Mouse (Mus musculus) MEL-GATA-1-ER (cell line): Measurements from ENCODE around the gene Iqcg.
"Not testable (repeated sequence)": the region's sequence is repeated elsewhere in the genome, so short reads cannot be mapped to it uniquely, and the experiment has no call there.

Experiments used
- DNase-seq: peaks from one replicate; pipeline ENCODE4 v3.0.0-alpha.2; 2012; ENCODE audit warnings: low read depth; ENCODE audit errors: extremely low read depth

The Iqcg gene

DNA sequence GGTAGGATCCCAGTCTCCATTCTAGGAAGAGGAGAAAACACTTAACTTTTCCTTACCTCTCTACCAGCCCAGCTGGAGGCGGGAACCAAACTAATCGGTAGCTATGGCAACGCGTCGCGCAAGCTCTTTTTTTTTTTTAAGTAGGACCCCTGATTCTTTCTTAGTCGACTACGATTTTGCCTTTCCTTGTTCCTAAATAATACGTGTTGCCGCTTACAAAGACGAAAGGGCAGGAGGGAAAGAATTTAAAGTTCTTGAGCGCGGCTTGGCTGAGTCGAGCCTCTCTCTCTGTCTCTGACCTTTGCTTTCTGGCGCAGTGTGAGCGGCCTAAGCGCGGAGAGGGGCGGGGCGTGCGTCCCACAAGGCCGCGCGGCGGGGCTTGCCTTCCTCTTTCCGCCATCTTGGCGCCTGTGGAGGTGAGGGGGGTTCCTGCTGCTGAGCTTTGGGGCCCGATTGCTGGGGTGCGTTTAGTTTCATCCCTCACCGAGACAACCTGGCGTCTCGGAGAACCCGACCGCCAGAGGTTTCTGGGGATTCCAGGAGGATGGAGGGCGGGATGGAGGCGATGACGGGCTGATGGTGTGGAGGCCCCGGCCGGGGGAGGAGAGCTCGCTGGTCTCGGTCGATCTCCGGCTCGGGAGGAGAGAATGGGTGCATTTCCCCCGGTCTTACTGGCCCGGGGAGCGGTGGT, at the start of gene Iqcg, which contains the start of gene Rpl35a:
Gene Iqcg, minus strand, starts transcription at position 124 of the 691 bp plus-strand sequence.
Gene Rpl35a, plus strand, starts transcription at position 359 of the 691 bp plus-strand sequence.
- DNase-seq, result peak; percentile 74

GRCm38 (mm10) chr16:33085666-33086065, 29.6 kb upstream of the Iqcg start:
- no peak for DNase-seq

DNA sequence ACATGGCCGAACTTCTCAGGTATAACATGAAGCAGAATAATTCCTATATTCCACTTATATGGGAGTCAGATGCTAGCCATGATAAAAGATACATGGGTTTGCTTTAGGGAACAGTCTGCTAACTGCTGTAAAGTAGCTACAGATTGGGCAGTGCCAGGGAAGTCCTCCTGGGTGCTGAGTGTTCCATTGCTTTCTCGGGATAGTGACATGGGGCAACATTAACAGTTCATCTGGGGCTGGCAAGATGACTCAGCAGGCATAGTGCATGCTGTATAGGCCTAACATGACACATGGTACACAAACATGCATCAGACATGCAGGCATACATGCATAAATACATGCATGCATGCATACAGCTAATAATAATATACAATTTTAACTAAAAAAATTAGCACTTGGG, 28.0 kb upstream of the Iqcg start:
- no peak for DNase-seq

DNA sequence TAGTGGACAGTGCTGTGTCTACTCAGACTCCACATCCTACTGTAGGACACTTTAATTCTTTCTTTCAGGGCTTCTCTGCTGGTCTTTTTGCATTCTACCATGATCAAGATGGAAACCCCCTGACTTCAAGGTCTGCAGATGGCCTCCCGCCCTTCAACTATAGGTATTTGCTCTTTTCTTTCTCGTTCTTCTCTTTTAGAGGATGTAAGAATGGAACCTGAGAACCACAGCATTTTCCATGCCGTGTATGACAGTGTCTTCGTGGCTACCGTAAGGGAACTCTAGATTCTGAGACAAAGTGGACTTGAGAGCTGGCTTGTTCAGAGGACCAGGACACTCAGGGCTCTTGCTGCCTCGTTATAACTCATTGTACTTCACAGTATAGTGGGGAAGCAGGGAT, 26.9 kb upstream of the Iqcg start:
- no peak for DNase-seq

GRCm38 (mm10) chr16:33080063-33080462, 24.0 kb upstream of the Iqcg start:
- DNase-seq, result no peak

DNA sequence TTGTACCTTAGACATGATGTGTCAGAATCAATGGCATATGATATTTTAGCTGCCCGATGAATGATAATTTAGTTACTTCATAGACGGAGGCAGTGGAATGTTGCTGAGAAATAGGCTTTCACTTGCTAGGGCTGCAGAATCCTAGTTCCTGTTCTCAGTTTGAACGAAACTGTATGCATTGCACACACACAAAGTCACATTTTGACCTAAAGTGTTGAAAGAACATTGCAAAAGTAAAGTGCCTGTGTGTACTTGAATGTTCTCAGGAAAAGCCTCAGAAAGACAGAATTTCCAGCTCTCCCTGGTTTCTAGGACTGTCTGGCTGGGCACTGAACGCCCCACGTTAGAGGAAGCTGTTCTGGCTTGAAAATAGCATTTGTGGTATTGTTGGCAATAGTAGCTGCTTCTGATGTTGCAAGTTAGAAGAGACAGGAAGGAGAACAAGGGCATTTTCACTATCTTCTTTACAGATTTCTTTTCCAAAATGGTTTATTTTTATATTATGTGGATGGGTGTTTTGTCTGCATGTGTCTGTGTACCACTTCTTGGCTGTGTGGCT, 21.1 kb upstream of the Iqcg start:
- DNase-seq, result no peak

DNA sequence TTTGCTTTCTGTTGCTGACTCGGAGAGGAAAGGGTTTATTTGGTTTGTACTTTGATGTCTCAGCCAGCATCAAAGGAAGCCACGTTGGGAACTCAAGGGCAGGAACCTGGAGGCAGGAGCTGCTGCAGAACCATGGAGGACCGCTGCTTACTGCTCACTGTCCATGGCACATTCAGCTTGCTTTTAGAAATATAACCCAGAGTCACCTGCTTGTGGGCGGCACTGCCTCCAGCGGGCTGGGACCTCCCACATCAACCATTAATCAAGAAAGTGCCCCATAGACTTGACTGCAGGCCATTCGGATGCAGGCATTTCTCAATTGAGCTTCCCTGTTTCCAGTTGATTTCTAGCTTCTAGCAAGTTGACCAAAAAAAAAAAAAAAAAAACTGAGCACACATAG, 20.1 kb upstream of the Iqcg start:
- DNase-seq, result no peak

- DNase-seq, result no peak
These were observed 18.9 kb upstream of the Iqcg start for GRCm38 (mm10) chr16:33074967-33075366.

DNA sequence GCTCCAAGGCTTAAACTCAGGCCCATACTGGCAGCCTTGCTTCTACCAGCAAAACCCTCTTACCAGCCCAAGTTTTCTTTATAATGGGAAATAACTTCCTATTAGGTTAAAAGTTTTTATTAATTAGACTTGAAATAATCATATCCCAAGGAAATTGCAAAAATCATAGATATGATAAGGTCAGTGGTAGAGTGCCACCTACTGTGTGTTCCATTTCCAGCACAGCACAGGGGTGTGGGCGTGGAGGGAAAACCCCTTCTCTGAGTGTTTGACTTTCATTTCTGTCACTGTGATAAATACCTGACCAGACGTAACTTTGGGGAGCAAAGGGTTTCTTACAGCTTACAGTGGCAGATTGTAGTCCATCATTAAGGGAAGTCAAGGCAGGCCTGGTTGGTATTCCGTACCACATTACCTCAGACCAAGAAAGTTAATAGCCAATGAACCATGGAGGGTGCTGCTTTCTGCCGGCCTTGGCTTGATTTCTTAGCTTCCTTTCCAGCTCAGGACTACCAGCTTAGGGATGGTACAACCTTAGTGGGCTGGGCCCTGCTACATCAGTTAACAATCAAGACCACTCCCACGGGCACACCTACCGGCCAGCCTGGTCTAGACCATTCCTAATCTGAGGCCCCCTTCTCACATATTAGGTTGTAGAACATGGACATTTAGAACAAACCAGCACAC, 17.0 kb upstream of the Iqcg start:
- DNase-seq, result no peak

DNA sequence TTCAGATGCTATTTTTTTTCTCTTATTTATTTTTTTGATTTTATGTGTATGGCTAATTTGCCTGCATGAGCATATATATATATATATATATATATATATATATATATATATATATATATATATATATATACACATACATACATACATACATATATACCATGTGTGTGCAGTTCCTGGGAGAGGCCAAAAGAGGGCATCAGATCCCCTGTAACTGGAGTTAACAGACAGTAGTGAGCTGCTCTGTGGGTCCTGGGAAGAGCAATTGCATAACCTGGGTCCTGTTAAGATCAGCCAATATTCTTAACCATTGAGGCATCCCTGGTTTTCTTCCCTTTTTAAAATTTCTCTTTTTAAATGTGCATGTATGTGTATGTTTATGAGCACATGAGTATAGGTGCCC, 14.9 kb upstream of the Iqcg start:
- DNase-seq, result no peak

DNA sequence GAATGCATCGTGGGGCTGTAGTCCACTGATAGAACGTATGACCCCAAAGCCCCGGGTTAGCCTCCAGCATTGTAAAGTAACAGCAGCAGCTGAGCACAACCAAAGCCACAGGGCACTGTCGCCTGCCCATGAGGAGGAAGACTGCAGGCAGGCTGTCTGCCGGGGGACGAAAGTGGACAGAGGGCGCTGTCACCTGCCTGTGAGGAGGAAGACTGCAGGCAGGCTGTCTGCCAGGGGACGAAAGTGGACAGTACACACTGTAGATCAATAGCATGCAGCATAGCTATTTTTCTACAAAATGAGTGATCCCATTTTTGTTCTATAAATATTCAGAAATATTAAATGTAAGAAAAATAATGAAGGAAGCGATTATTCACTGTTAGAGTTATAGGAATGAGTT, 8.6 kb upstream of the Iqcg start:
- no peak for DNase-seq

DNA sequence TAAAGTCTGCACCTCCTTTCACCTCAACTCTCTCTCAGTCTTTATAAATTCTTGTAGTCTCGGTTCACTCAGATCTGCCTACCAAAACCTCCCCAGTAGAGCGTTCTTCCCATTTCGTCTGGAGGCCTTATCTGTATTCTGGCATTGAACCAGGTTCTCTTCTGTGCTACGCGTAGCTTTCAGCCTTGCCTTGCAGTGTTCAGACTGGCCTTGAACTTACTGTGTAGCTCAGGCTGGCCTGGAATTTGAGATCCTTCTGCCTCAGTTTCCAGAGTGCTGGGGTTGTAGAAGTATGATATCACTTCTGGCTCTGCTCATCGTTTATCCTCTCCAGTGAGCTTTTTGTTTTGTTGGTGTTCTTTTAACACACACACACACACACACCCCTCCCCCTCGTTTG, 7.2 kb upstream of the Iqcg start:
- DNase-seq, result peak; percentile 87

- no peak for DNase-seq
These were observed 6.7 kb upstream of the Iqcg start for GRCm38 (mm10) chr16:33062682-33063131.

- DNase-seq, result peak; percentile 83
These were observed 6.1 kb upstream of the Iqcg start, which contains the start of gene Lmln for GRCm38 (mm10) chr16:33062024-33062681. Lmln (plus strand) TSS chr16:33062521.

- DNase-seq, result peak; percentile 27
These were observed 5.4 kb upstream of the Iqcg start for GRCm38 (mm10) chr16:33061400-33061799.

DNA sequence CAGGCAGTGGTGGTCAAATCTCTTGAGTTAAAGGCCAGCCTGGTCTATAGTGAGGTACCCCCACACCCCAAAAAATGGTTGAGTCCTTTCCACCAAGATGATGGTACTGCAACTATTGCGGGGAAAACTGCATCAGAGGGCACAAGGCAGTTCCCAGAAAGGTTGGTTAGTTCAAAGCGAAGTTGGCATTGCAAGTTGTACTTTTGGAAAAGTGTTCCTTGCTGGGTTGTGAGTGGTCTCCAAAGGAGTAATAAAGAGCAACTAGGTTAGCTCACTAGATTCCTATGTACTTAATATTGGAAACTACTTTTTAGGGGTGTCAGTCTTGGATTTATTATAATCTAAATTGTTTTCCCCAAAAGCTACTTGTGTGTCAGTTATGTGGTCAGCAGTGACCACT, 4.9 kb upstream of the Iqcg start:
- peak; percentile 21 for DNase-seq

- no peak for DNase-seq
These were observed 3.5 kb upstream of the Iqcg start for GRCm38 (mm10) chr16:33059471-33059870.

DNA sequence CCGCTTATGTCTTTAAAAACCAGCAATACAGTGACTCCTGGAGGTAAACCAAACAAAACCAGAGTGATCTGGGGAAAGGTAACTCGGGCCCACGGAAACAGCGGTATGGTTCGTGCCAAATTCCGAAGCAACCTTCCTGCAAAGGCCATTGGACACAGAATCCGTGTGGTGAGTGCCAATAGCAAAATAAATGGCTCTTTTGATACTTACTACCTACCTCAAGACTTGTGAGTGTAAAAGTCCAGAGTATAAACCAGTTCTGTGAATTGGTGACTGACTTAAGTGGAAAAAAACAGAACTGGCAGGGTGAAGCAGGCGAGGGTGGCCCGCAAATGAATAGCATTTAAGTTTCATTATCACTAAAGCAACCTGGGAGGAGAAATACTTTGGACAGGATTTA, 2.6 kb upstream of the Iqcg start:
- DNase-seq, result not testable (repeated sequence)

DNA sequence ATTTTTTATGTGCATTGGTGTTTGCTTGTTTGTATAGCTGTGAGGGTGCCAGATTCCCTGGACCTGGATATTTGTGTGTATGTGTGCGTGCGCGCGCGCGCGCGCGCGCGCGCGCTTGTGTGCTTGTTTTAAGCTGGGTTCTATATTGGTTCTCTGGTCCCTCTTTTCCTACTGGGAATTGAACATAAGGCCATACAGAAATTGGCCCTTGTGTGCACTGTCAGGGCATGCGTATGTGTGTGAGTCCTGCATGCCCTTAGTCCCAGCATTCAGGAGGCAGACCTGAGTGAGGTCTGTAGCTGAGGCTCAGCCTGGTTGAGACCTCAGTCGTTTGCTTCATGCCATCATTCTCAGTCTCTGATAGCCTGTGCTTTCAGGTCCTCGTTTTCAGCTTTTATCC, 2.0 kb upstream of the Iqcg start:
- peak; percentile 11 for DNase-seq

DNA sequence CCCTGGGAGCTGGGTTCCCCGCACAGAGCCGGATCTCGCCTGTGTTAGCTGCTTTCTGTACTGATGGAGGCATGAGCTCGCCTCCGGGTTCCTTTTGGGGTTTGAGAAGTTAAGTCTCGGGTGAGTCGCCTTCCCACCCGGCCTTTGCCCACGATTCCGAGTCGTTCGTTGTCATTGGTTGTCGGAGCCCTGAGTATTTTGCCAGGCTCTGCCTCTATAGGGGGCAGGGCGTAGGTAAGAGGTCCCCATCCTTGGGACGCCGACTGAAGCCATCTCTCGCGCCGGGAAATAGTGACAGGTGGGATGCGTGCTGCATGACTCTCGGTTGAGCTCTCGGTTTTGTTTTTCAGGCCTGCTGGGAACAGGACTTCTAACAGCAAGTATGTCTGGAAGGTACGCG, 768 bp upstream of the Iqcg start:
- peak; percentile 21 for DNase-seq

DNA sequence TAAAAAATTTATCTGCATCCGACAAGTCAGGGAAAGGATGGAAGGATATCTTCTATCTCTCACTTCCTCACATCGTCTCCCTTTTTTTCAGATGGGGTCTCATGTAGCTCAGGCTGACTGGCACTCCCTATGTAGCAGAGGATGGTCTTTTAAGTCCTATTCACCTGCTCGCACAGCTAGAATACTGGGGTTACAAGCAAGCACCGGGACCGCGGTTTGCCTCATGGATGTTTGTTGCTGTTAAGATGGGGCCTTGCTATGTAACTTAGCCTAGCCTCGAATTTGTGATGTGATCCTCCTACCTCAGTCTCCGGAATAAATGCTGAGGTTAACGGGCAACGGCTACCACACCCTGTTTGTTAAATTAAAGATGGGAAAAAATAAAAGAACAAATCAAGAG, 363 bp downstream of the Iqcg start:
- DNase-seq, result peak; percentile 49

- DNase-seq, result not testable (repeated sequence)
These were observed 1.1 kb downstream of the Iqcg start for GRCm38 (mm10) chr16:33054927-33055326.
